Mouse (Mus musculus) hindbrain, embryonic 12.5 days (tissue): ENCODE results near the gene Rhoq. TPM values are rescaled to one million over a fixed set of nuclear protein-coding genes. Genes with fewer than 3 reads are reported as not detected.

Source experiments
- ATAC-seq: fragments of 200-750 bp; cut with Nextera tagmentation; 2 replicates; pipeline ENCODE4 v1.8.0; 2017; ENCODE audit warnings: moderate TSS enrichment; ENCODE audit not compliant: low FRiP score
- H3K27ac ChIP-seq: fragments of 300-500 bp; sonication (generic); 2 replicates; pipeline ENCODE4 v1.5.1; 2016; ENCODE audit warnings: mild to moderate bottlenecking
- H3K27me3 ChIP-seq: fragments of 300-500 bp; sonication (generic); 2 replicates; pipeline ENCODE4 v1.6.1; 2016; ENCODE audit warnings: mild to moderate bottlenecking
- H3K36me3 ChIP-seq: fragments of 300-500 bp; sonication (generic); 2 replicates; pipeline ENCODE4 v1.6.1; 2016; ENCODE audit warnings: mild to moderate bottlenecking
- H3K4me1 ChIP-seq: fragments of 300-500 bp; sonication (generic); 2 replicates; pipeline ENCODE4 v1.6.1; 2016
- H3K4me2 ChIP-seq: fragments of 300-500 bp; sonication (generic); replicated peaks from 2 replicates; pipeline ENCODE4 v1.6.1; 2016; ENCODE audit warnings: mild to moderate bottlenecking
- H3K4me3 ChIP-seq: fragments of 300-500 bp; sonication (generic); 2 replicates; pipeline ENCODE4 v1.5.1; 2016; ENCODE audit warnings: mild to moderate bottlenecking
- H3K9ac ChIP-seq: fragments of 300-500 bp; sonication (generic); 2 replicates; pipeline ENCODE4 v1.6.1; 2016; ENCODE audit warnings: mild to moderate bottlenecking, moderate library complexity
- H3K9me3 ChIP-seq: fragments of 300-500 bp; sonication (generic); replicated peaks from 2 replicates; pipeline ENCODE4 v1.6.1; 2016; ENCODE audit warnings: mild to moderate bottlenecking
- WGBS: fragments of 180-500 bp; shearing (Covaris S2); methylation state at CpG from one replicate; pipeline ENCODE4 v1.1.7; 2016; 5-methylcytosine and 5-hydroxymethylcytosine counted together
- polyA plus RNA-seq: library from polyadenylated mRNA; unstranded; fragments of >200 nt; fragmentation: Nextera tagmentation; extraction: Ambion mirVana; gene quantifications from 2 replicates; pipeline ENCODE4 v1.2.1, GENCODE M21; 2016

Gene Rhoq
- polyA plus RNA-seq, 1 experiment from 2014 or later: 16.3 TPM

DNA sequence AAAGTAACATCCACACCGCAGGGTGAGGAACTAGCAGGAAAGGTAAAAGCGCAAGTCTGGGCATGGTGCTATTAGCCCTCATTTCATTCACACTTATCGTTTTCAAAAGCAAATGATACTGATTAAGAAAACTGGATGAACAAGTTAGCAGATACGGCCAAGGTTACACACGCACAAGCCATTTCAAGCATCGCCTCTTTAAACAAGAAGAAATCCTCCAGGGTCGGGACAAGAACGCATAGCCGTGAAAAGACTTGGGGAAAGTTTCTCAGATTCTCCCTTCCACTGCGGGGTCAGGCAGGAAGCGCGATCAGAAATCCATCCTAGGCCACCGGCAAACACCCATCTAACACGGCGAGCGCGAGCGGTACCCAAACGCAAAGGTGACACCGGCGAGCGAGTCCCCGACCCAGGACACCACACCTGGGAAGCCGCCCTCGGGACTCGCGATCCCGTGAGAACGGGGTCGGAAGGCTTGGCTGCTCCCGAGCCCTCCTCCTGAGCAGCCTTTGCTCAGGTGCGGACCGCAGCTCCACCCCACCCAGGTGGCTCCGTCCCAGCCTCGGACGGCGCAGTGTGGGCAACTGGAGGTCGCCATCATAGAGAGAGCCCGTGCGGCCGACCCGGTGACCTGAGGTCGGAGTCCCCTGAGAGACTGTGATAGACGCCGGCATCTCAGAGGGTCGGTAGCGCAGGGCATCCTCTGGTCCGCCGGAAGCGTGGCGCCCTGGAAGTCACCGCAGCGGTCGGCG lies 61.8 kb downstream of the Rhoq start:
- Histone ChIP-seq H3K9ac (peak overlapping the region; percentile 81), H3K4me3 (peak overlapping the region; percentile 93), H3K4me2 (peak overlapping the region; percentile 97), H3K27ac (no peak overlapping the region), H3K9me3 (no peaks in the 10 kb centered on the region), H3K36me3 (peaks cover 16% of the 10 kb centered on the region), H3K27me3 (no peaks in the 10 kb centered on the region), H3K4me1 (peaks cover 15% of the 10 kb centered on the region)
- under 1% methylated on average over 49 of the region's 55 CpGs for WGBS
- ATAC-seq: peak; percentile 82

DNA sequence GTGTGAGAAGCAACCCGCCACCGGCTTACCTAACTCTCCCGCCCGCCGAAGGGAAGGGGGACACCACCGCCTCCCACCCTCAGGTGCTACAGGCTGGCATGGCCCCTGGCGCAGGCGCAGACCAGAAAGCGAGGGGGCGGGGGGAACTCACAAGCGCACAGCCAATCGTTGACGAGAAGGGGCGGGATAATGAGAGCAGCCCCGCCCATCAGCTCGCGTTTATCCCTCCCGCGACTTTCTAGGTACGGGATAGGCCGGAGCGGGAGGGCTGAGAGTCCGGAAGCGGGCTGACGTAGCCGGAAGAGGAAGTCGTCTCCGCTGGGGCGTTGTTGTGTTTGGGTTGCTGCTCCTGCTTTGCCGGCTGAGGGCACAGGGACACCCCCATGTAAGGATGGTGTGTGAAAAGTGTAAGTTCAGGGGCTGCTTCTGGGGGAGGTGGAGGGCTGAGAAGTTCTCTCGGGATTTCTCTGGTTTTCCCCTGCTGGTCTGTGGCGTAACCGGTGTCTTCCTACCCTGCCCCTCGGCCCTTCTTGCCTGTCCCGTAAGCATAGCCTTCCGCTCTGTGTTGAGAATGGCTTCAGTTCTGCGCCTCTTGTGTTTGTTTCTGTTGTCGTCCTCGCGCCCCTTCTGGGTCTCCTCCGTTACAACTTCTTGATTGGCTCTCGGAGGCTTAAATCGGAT lies 62.5 kb downstream of the Rhoq start, which contains the start of the genes Pigf and Cript:
TSS of gene Pigf (minus strand) at position 138 of the 681 bp plus-strand sequence.
TSS of gene Cript (plus strand) at position 282 of the 681 bp plus-strand sequence.
- Histone ChIP-seq H3K4me2 (peak within 1 kb of the TSS; percentile 97), H3K27ac (peak within 1 kb of the TSS; percentile 56), H3K36me3 (peaks cover 15% of the 10 kb centered on the region), H3K9ac (peak within 1 kb of the TSS; percentile 81), H3K27me3 (no peaks in the 10 kb centered on the region), H3K4me1 (peaks cover 15% of the 10 kb centered on the region), H3K9me3 (no peaks in the 10 kb centered on the region), H3K4me3 (peak within 1 kb of the TSS; percentile 93)
- peak; percentile 100 for ATAC-seq
- WGBS: under 1% methylated on average over 37 of the region's 43 CpGs

DNA sequence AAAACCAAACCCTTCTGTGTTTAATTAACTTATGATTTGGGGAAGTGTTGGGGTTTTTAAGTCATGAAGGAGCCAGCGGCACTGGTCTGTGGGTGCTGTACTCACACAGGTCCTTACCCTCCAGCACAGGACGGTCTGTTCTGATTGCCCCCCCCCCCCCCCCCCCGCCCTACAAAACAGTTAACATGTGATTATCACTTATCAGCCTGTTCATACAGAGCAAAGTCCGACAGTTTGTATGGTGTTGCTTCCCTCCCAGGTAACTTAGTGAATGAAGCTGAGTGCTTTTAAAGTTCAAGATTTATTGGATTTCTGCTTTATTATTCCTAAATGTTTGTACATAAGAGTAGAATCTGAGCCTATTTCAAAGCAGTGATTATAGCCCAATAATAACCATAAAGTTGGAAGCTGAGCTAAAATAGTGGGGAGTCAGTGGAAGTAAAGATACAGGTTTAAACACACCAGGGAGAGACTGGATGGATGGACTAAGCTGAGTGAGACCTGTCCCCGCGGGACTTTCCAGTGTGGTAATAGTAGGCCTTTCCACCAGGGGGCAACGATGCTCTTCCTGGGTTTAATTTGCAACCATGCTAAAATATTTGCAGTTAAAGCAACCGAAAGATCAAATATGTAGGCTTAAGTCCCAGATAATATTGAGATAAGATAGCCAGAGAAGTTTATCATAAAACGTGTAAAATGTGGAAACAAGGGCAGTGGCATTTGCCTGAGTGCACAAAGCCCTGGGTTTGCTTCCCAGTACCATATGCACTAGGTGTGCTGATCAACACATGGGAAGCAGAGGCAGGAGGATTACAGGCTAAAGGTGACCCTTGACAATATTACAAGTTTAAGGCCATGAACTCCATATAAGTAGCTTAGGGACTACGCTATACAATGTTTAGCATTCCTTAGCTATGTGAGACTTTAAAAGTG lies 73.5 kb downstream of the Rhoq start:
- Histone ChIP-seq H3K36me3 (peaks cover 40% of the 10 kb centered on the region), H3K4me1 (no peaks in the 10 kb centered on the region), H3K27me3 (no peaks in the 10 kb centered on the region), H3K27ac (no peak overlapping the region), H3K4me3 (no peak overlapping the region), H3K9me3 (no peaks in the 10 kb centered on the region), H3K4me2 (no peak overlapping the region), H3K9ac (no peak overlapping the region)
- 68% methylated on average over 10 of the region's 10 CpGs for WGBS
- no peak for ATAC-seq

DNA sequence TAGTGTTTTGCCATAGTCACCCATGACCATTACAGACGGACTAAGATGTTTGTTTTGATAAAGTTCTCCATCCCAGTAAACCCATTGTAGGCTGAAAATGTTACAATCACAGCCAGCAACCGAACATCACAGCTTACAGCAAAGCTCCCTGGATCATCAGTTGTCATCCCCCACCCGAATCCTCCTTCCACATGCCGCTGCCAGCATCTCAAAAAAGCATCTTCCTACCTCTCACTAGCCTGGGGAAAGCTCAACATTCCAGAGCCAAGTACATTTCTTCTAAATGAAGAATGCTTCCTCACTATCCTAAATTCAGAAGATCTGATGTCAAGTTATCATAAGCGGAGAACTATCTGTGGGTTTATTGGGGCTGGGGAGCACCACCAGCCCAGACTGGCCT lies 75.6 kb downstream of the Rhoq start:
- H3K9me3 ChIP-seq: no peaks in the 10 kb centered on the region
- H3K4me1 ChIP-seq: no peaks in the 10 kb centered on the region
- H3K9ac ChIP-seq: no peak overlapping the region
- ATAC-seq: no peak
- no peak overlapping the region for H3K4me2 ChIP-seq
- WGBS: 86% methylated on average over 5 of the region's 5 CpGs
- H3K36me3 ChIP-seq: peaks cover 26% of the 10 kb centered on the region
- H3K4me3 ChIP-seq: no peak overlapping the region
- no peak overlapping the region for H3K27ac ChIP-seq
- no peaks in the 10 kb centered on the region for H3K27me3 ChIP-seq

DNA sequence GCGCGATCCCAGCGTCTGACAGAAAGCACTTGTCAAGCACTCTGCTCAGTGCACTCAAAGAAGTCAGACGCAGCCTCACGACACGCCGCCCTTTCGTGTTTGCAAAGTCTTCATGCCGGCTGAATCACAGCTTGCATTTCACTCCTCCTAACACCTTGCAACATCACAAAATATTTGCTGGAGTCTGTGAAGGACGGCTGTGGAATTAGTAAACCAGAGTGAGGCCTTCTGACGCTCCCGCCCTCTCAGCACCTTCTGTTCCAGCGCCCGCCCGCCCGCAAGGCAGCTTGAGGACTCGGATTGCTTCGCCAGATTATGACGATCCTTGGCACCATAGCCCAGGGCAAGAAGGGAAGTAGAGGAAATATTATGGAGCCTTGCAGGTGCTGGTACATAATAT lies 78.9 kb downstream of the Rhoq start:
- H3K36me3 ChIP-seq: peaks cover 13% of the 10 kb centered on the region
- WGBS: 70% methylated on average over 19 of the region's 19 CpGs

DNA sequence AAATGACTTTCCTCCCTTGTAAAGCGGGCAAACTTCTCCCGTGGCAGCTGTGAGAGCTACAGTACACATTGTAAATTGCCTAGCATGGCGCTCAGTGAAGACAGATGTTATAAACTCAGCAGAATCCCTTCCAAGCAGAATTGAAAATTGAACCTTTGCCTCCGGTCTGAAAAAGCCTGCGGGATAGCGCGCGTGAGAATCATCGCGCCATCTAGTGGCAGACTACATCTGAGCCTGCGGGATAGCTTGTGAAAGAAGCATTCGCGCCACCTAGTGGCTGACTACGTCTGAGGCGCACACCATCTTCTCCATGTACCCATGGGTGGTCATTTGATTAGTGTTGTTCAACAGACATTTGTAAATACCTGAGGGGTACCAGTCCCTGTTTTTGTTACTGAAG lies 81.5 kb downstream of the Rhoq start:
- Histone ChIP-seq H3K4me2 (no peak overlapping the region), H3K36me3 (no peaks in the 10 kb centered on the region), H3K9ac (no peak overlapping the region), H3K27ac (no peak overlapping the region), H3K27me3 (no peaks in the 10 kb centered on the region), H3K4me1 (no peaks in the 10 kb centered on the region), H3K4me3 (no peak overlapping the region), H3K9me3 (no peaks in the 10 kb centered on the region)
- peak; percentile 52; the same call in 1 of the 2 replicates for ATAC-seq
- 2% methylated on average over 15 of the region's 15 CpGs for WGBS

More for the DNA sequence above, 78.9 kb downstream of the Rhoq start:
- H3K4me2 ChIP-seq: no peak overlapping the region
- H3K9ac ChIP-seq: no peak overlapping the region
- no peak for ATAC-seq
- no peaks in the 10 kb centered on the region for H3K9me3 ChIP-seq
- H3K4me1 ChIP-seq: no peaks in the 10 kb centered on the region
- H3K27me3 ChIP-seq: no peaks in the 10 kb centered on the region
- H3K4me3 ChIP-seq: no peak overlapping the region
- no peak overlapping the region for H3K27ac ChIP-seq

DNA sequence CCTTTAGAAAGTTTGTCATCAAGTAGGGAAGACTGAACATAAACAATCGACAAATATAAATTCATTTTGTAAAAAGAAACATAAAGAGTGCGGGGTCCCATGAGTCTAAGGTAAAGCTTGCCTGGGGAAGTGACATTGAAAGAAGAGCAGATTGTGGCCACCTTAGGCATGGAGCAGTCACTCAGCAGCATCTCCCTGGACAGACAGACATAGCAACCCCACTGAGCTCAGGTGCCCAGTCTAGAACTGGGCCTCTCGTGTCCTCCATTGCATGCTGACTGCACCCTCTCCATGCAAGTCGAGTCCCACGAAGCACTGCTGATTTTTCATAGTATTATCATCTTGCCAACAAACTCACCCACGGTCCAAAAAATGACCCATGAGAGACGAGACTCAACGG lies 81.9 kb downstream of the Rhoq start:
- no peak for ATAC-seq
- Histone ChIP-seq H3K4me3 (no peak overlapping the region), H3K4me1 (no peaks in the 10 kb centered on the region), H3K36me3 (no peaks in the 10 kb centered on the region), H3K9me3 (no peaks in the 10 kb centered on the region), H3K27me3 (no peaks in the 10 kb centered on the region), H3K4me2 (no peak overlapping the region), H3K9ac (no peak overlapping the region), H3K27ac (no peak overlapping the region)
- 85% methylated on average over 8 of the region's 8 CpGs for WGBS

Other genes starting within 250 kb of the Rhoq start
- gene Epas1, start 209.4 kb upstream of the Rhoq start, polyA plus RNA-seq: 4.0 and 4.4 TPM in 2 replicates
- gene Tmem247, start 45.7 kb upstream of the Rhoq start, polyA plus RNA-seq: not detected in 2 replicates
- not detected in 2 replicates for gene Atp6v1e2, start 15.2 kb upstream of the Rhoq start, polyA plus RNA-seq
- 30.9 and 32.6 TPM in 2 replicates for gene Pigf, start 62.3 kb downstream of the Rhoq start, polyA plus RNA-seq
- 188 and 190 TPM in 2 replicates for gene Cript, start 62.5 kb downstream of the Rhoq start, polyA plus RNA-seq
- 17.7 and 21.0 TPM in 2 replicates for gene Socs5, start 144.6 kb downstream of the Rhoq start, polyA plus RNA-seq